Mouse (Mus musculus) forebrain, embryonic 14.5 days (tissue): ENCODE results near the gene Mxd4. TPM values are rescaled to one million over a fixed set of nuclear protein-coding genes. Genes with fewer than 3 reads are reported as not detected.

Experiments
- polyA plus RNA-seq: library from polyadenylated mRNA; unstranded; fragments of >200 nt; fragmentation: Nextera tagmentation; extraction: Ambion mirVana; gene quantifications from 2 replicates; pipeline ENCODE4 v1.2.1, GENCODE M21; 2014

The Mxd4 gene
- polyA plus RNA-seq, 1 experiment from 2014 or later, result 25.7 TPM

Other genes with a start within 250 kb of the Mxd4 start
- 424 and 498 TPM in 2 replicates for gene Gm1673, start 204.3 kb downstream of the Mxd4 start, polyA plus RNA-seq
- 2.5 and 2.7 TPM in 2 replicates for gene Nat8l, start 191.7 kb downstream of the Mxd4 start, polyA plus RNA-seq
- gene Poln, start 18.3 kb downstream of the Mxd4 start, polyA plus RNA-seq, result 0.49 and 0.89 TPM in 2 replicates
- gene Haus3, start 18.2 kb downstream of the Mxd4 start, polyA plus RNA-seq, result 19.2 and 23.1 TPM in 2 replicates
- 1.4 and 2.2 TPM in 2 replicates for gene Zfyve28, start 100.7 kb upstream of the Mxd4 start, polyA plus RNA-seq
- gene Cfap99, start 100.9 kb upstream of the Mxd4 start, polyA plus RNA-seq, result 0.10 TPM in 1 of 2 replicates, not detected in the other
- gene Rnf4, start 148.6 kb upstream of the Mxd4 start, polyA plus RNA-seq, result 162 and 165 TPM in 2 replicates
- gene Fam193a, start 182.2 kb upstream of the Mxd4 start, polyA plus RNA-seq, result 16.4 and 16.9 TPM in 2 replicates